Mouse (Mus musculus): ENCODE data around the gene Dnajb2. TPM values are rescaled to one million over a fixed set of nuclear protein-coding genes. Genes with fewer than 3 reads are reported as not detected.
A peak's percentile ranks its signal among the peaks of the same experiment; 100 is the strongest.

Dnajb2 gene
- polyA plus RNA-seq, 1 experiment from 2014 or later, result 31.3 TPM

DNA sequence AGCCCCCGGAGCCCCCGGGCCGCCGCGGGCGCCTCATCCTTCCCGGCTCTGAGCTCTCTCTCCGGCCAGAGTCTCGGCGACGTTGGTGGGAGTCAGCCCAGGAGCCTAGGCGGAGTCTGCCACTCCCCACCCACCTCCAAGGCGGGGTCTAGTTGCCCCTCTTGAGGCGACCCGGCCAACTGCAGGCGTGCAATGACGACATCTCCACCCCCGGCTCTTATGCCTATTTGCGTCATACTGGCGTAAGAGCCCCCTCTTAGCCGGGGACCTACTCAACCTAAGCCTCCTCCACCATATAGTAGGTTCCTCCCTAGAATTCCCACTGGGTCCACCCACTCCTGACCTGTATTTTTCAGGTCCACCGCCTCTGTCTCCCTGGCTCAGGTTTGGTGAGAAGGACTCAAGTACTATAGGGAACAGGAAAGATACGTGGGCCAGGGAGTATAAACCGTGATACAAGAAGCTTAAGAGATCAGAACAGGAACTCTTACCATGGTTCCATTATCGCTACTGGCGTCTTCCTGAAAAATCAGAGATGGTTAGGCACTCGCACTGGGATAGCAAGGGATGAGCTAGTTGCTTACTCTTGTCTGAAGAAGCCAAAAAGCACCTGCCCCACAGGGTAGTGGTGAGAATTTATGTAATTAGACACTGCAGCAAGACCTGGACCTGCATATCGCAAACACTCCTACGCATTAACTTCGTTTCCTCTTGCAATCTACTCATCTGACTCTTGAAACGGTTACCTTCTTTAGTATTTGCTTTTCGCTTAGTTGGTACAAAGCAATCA lies 28.1 kb downstream of the Dnajb2 start, which contains the start of gene Ptprn:
Ptprn (minus strand) TSS at position 412 of the 790 bp plus-strand sequence.
- no peak for TF ChIP-seq CTCF (IDR thresholded peaks at IDR 0.05; ENCODE audit: low read depth)
- H3K27me3 ChIP-seq (ENCODE audit: insufficient read depth, low read length), result peaks cover 18% of the 10 kb centered on the region
- no peak within 1 kb of the TSS for H3K27ac ChIP-seq
- H3K4me1 ChIP-seq (replicated peaks; ENCODE audit: insufficient read depth, low read length), result no peaks in the 10 kb centered on the region
- no peak within 1 kb of the TSS for H3K4me2 ChIP-seq (ENCODE audit: low read length)
- DNase-seq (ENCODE audit: low spot score), result no peak
- H3K9me3 ChIP-seq (replicated peaks; ENCODE audit: low read length), result no peaks in the 10 kb centered on the region
- no peaks in the 10 kb centered on the region for H3K36me3 ChIP-seq (ENCODE audit: insufficient read depth, low read length)
- no peak within 1 kb of the TSS for H3K9ac ChIP-seq (ENCODE audit: low read depth, low read length)
- WGBS, result 11% methylated on average over 32 of the region's 32 CpGs
- no peak for ATAC-seq (replicated peaks; ENCODE audit: low FRiP score, low read depth)
- no peak within 1 kb of the TSS for H3K4me3 ChIP-seq (replicated peaks; ENCODE audit: low read depth, low read length)

DNA sequence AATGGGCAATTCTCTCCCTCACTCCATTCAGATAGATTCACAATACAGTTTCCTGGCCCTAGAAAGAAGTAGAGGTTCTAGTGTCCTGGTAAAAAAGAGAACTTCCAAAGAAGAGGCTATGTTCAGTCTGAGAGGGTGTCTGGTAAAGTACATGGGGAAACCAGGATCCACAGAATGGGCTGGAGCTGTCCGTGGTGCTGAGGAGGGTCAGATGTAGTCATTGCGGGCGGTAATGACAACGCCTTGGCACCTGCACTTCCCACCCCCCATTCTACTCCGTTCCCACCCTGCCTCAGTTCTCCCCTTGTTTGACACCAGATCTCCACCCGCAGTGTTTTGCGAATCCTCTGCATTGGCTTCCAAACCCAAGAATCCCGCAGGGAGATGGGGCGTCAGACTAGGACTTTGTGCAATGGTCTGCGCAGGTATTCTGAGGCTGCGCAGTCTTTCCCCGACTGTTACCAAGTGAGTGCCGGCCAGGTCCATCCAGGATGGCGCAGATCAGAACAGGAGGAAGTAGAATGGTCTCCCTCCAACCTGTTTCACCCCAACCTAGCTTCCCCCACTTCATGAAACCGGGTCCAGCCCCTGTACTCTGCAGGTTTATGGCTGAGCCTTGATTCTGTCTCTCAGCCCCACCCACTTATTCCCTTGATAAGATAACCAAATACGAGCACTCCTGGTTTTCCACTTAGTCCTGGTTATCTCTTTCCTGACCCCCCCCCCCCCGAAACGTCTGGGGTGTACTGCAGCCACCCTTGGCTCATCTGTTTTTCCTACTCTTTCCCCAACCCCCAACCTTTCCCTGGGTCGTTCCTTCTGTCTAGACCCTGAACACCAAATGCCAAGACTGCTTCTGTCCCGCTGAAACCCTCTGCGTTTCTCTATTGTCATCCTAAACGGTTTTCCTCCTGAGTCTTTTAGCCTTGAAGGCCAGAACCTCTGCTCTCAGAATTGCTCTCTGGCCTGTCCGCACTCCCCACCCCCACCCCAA lies 41.3 kb downstream of the Dnajb2 start:
- Histone ChIP-seq H3K4me1 (replicated peaks; ENCODE audit: insufficient read depth, low read length) (no peaks in the 10 kb centered on the region), H3K4me2 (ENCODE audit: low read length) (no peak overlapping the region), H3K36me3 (ENCODE audit: insufficient read depth, low read length) (no peaks in the 10 kb centered on the region), H3K9ac (ENCODE audit: low read depth, low read length) (no peak overlapping the region), H3K27me3 (ENCODE audit: insufficient read depth, low read length) (no peaks in the 10 kb centered on the region; the same call in 1 of the 2 replicates), H3K4me3 (replicated peaks; ENCODE audit: low read depth, low read length) (no peak overlapping the region), H3K27ac (no peak overlapping the region), H3K9me3 (replicated peaks; ENCODE audit: low read length) (no peaks in the 10 kb centered on the region)
- 3% methylated on average over 23 of the region's 23 CpGs for WGBS
- peak; percentile 74 for DNase-seq (ENCODE audit: low spot score)
- no peak for ATAC-seq (replicated peaks; ENCODE audit: low FRiP score, low read depth)
- TF ChIP-seq CTCF (IDR thresholded peaks at IDR 0.05; ENCODE audit: low read depth), result no peak

DNA sequence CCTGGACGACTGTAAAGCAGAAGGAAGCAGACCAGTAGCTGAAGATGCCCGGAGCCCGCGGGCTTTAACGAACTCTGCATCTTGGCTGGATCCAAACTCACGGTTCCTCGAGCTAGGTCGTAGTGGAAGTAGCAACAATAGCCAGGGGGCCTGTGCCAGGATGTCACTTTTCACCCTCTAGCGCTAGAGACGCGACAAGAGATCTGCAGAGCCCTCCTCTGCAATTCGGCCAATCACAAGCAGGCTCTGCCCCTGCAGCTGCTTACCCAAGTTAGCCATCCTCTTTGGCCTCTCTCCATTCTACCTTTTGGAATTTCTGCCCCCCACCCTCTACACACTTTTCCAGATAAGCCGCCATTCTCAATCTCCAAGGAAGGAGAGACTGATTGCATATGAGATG lies 42.0 kb downstream of the Dnajb2 start, which contains the start of gene Resp18:
Resp18 (minus strand) TSS at position 188 of the 400 bp plus-strand sequence.
- DNase-seq (ENCODE audit: low spot score) (no peak), ATAC-seq (replicated peaks; ENCODE audit: low FRiP score, low read depth) (no peak)
- H3K27ac ChIP-seq, result no peak within 1 kb of the TSS
- H3K9me3 ChIP-seq (replicated peaks; ENCODE audit: low read length), result no peaks in the 10 kb centered on the region
- H3K4me1 ChIP-seq (replicated peaks; ENCODE audit: insufficient read depth, low read length), result no peaks in the 10 kb centered on the region
- H3K9ac ChIP-seq (ENCODE audit: low read depth, low read length), result no peak within 1 kb of the TSS
- TF ChIP-seq CTCF (IDR thresholded peaks at IDR 0.05; ENCODE audit: low read depth), result no peak
- no peak within 1 kb of the TSS for H3K4me2 ChIP-seq (ENCODE audit: low read length)
- H3K36me3 ChIP-seq (ENCODE audit: insufficient read depth, low read length), result no peaks in the 10 kb centered on the region
- H3K27me3 ChIP-seq (ENCODE audit: insufficient read depth, low read length), result no peaks in the 10 kb centered on the region; the same call in 1 of the 2 replicates
- H3K4me3 ChIP-seq (replicated peaks; ENCODE audit: low read depth, low read length), result no peak within 1 kb of the TSS
- 3% methylated on average over 13 of the region's 13 CpGs for WGBS

DNA sequence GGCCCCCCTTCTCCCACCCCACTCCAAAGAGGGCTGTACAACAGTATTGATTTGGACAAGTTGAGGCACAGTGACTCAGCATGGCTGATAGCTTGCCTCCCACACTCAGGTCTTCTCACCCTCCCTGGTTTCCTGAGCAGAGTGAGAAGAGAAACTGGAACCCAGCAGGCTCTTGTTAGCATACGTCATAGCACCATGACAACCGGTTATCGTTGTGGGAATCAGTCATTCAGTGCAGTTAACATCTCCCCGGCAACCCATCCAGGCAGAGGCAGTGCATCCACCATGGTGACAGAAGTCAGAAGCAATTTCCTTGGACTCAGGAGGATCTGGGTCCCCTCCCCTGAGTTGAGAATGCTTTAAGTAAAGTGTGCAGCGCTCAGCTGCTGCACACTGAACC lies 46.8 kb downstream of the Dnajb2 start:
- no peak for ATAC-seq (replicated peaks; ENCODE audit: low FRiP score, low read depth)
- no peak for DNase-seq (ENCODE audit: low spot score)
- Histone ChIP-seq H3K27me3 (ENCODE audit: insufficient read depth, low read length) (no peaks in the 10 kb centered on the region; the same call in 1 of the 2 replicates), H3K4me2 (ENCODE audit: low read length) (no peak overlapping the region), H3K36me3 (ENCODE audit: insufficient read depth, low read length) (no peaks in the 10 kb centered on the region), H3K4me3 (replicated peaks; ENCODE audit: low read depth, low read length) (no peak overlapping the region), H3K27ac (no peak overlapping the region), H3K4me1 (replicated peaks; ENCODE audit: insufficient read depth, low read length) (no peaks in the 10 kb centered on the region), H3K9me3 (replicated peaks; ENCODE audit: low read length) (no peaks in the 10 kb centered on the region), H3K9ac (ENCODE audit: low read depth, low read length) (no peak overlapping the region)
- no peak for TF ChIP-seq CTCF (IDR thresholded peaks at IDR 0.05; ENCODE audit: low read depth)
- WGBS, result 84% methylated on average over 5 of the region's 5 CpGs

DNA sequence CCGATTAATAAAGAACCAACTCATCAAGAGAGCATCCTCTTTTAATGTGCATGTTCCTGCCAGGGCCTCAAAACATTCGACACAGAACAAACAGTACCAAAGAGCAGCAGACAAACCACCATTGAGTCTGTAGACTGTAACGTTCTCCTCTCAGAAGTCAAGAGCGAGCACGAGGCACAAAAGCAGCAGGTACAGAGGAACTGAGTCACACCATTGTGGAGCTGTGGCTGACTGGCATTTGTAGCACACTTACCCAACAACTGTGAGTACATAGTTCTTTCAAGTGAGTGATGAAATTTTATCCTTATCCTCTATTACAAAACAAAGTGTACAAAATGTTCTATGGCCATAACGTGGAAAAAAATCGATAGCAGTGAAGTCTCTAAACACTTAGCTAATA lies 48.7 kb downstream of the Dnajb2 start:
- no peaks in the 10 kb centered on the region for H3K27me3 ChIP-seq (ENCODE audit: insufficient read depth, low read length)
- no peak overlapping the region for H3K4me3 ChIP-seq (replicated peaks; ENCODE audit: low read depth, low read length)
- WGBS, result 87% methylated on average over 7 of the region's 7 CpGs
- H3K27ac ChIP-seq, result no peak overlapping the region
- H3K9ac ChIP-seq (ENCODE audit: low read depth, low read length), result no peak overlapping the region
- no peaks in the 10 kb centered on the region for H3K36me3 ChIP-seq (ENCODE audit: insufficient read depth, low read length)
- no peak for ATAC-seq (replicated peaks; ENCODE audit: low FRiP score, low read depth)
- no peak for DNase-seq (ENCODE audit: low spot score)
- TF ChIP-seq CTCF (IDR thresholded peaks at IDR 0.05; ENCODE audit: low read depth), result no peak
- no peaks in the 10 kb centered on the region for H3K9me3 ChIP-seq (replicated peaks; ENCODE audit: low read length)
- no peaks in the 10 kb centered on the region for H3K4me1 ChIP-seq (replicated peaks; ENCODE audit: insufficient read depth, low read length)
- no peak overlapping the region for H3K4me2 ChIP-seq (ENCODE audit: low read length)

DNA sequence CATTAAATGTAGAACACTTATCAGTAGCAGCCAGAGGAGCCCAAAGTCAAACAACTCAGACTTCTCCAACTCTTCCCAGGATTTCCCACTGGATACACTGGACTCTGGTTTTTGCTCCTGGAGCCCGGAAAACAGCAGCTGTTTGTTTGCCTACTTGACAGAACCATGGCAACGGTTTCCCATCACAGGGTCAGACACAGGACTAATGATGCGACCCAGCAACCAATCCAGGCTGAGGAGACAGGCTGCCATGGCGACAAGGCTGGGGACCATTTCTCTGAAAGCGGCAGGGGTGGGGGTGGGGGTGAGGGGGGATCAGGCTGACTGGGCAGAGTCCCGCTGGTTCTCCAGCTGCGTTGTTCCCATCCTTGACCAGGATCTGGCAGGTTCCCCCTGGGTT lies 53.2 kb downstream of the Dnajb2 start:
- no peak overlapping the region for H3K4me3 ChIP-seq (replicated peaks; ENCODE audit: low read depth, low read length)
- H3K36me3 ChIP-seq (ENCODE audit: insufficient read depth, low read length), result no peaks in the 10 kb centered on the region
- no peak for TF ChIP-seq CTCF (IDR thresholded peaks at IDR 0.05; ENCODE audit: low read depth)
- ATAC-seq (replicated peaks; ENCODE audit: low FRiP score, low read depth) (no peak), DNase-seq (ENCODE audit: low spot score) (peak; percentile 45)
- no peak overlapping the region for H3K27ac ChIP-seq
- no peaks in the 10 kb centered on the region for H3K9me3 ChIP-seq (replicated peaks; ENCODE audit: low read length)
- H3K4me2 ChIP-seq (ENCODE audit: low read length), result no peak overlapping the region
- H3K4me1 ChIP-seq (replicated peaks; ENCODE audit: insufficient read depth, low read length), result 0 out of 2 replicates have a peak, but pooled peaks cover 4% of the 10 kb centered on the region
- H3K27me3 ChIP-seq (ENCODE audit: insufficient read depth, low read length), result no peaks in the 10 kb centered on the region
- H3K9ac ChIP-seq (ENCODE audit: low read depth, low read length), result no peak overlapping the region
- WGBS, result 7% methylated on average over 7 of the region's 7 CpGs
